Mouse (Mus musculus): ENCODE data around the gene Rad17. TPM values are rescaled to one million over a fixed set of nuclear protein-coding genes. Genes with fewer than 3 reads are reported as not detected.

Rad17 gene
- polyA plus RNA-seq, 1 experiment from 2014 or later, result 11.9 TPM

GRCm38 (mm10) chr13:100659864-100660456, 9.1 kb upstream of the Rad17 start:
- no peak for ATAC-seq (ENCODE audit: insufficient read depth)
- 32% methylated on average over 4 of the region's 4 CpGs for WGBS (ENCODE audit: insufficient replicate concordance)

GRCm38 (mm10) chr13:100658091-100658490, 7.2 kb upstream of the Rad17 start:
- peaks cover 9% of the 10 kb centered on the region for H3K4me1 ChIP-seq (replicated peaks)
- H3K4me2 ChIP-seq, result no peak overlapping the region
- H3K4me3 ChIP-seq (replicated peaks), result no peak overlapping the region
- H3K27ac ChIP-seq (replicated peaks), result no peak overlapping the region
- no peak for ATAC-seq (ENCODE audit: insufficient read depth)
- no peaks in the 10 kb centered on the region for H3K27me3 ChIP-seq
- H3K9me3 ChIP-seq (replicated peaks), result no peaks in the 10 kb centered on the region
- no peak overlapping the region for H3K9ac ChIP-seq
- peaks cover 32% of the 10 kb centered on the region for H3K36me3 ChIP-seq (replicated peaks)
- WGBS (ENCODE audit: insufficient replicate concordance), result 87% methylated on average over 5 of the region's 5 CpGs

More at GRCm38 (mm10) chr13:100659864-100660456, 9.1 kb upstream of the Rad17 start:
- no peak overlapping the region for H3K4me3 ChIP-seq (replicated peaks)
- H3K4me2 ChIP-seq, result no peak overlapping the region
- H3K27ac ChIP-seq (replicated peaks), result no peak overlapping the region
- H3K4me1 ChIP-seq (replicated peaks), result no peaks in the 10 kb centered on the region
- peaks cover 30% of the 10 kb centered on the region for H3K36me3 ChIP-seq (replicated peaks)
- no peaks in the 10 kb centered on the region for H3K27me3 ChIP-seq
- H3K9ac ChIP-seq, result no peak overlapping the region
- H3K9me3 ChIP-seq (replicated peaks), result no peaks in the 10 kb centered on the region

GRCm38 (mm10) chr13:100651439-100652186, 762 bp upstream of the Rad17 start, which contains the start of gene Taf9:
Taf9 (plus strand) TSS chr13:100651579.
- no peaks in the 10 kb centered on the region for H3K27me3 ChIP-seq
- H3K4me1 ChIP-seq (replicated peaks), result peaks cover 30% of the 10 kb centered on the region
- H3K4me3 ChIP-seq (replicated peaks), result peak within 1 kb of the TSS; percentile 72
- H3K9me3 ChIP-seq (replicated peaks), result no peaks in the 10 kb centered on the region
- under 1% methylated on average over 62 of the region's 63 CpGs for WGBS (ENCODE audit: insufficient replicate concordance)
- ATAC-seq (ENCODE audit: insufficient read depth), result peak; percentile 64
- peaks cover 38% of the 10 kb centered on the region for H3K36me3 ChIP-seq (replicated peaks)
- H3K9ac ChIP-seq, result peak within 1 kb of the TSS; percentile 88
- peak within 1 kb of the TSS; percentile 84 for H3K4me2 ChIP-seq
- H3K27ac ChIP-seq (replicated peaks), result peak within 1 kb of the TSS; percentile 88

- Histone ChIP-seq H3K27ac (replicated peaks) (no peak overlapping the region), H3K4me1 (replicated peaks) (peaks cover 22% of the 10 kb centered on the region), H3K4me3 (replicated peaks) (no peak overlapping the region), H3K36me3 (replicated peaks) (peaks cover 49% of the 10 kb centered on the region), H3K9ac (no peak overlapping the region), H3K27me3 (no peaks in the 10 kb centered on the region), H3K4me2 (no peak overlapping the region; the same call in 1 of the 2 replicates), H3K9me3 (replicated peaks) (no peaks in the 10 kb centered on the region)
- 77% methylated on average over 8 of the region's 8 CpGs for WGBS (ENCODE audit: insufficient replicate concordance)
- no peak for ATAC-seq (ENCODE audit: insufficient read depth)
Observed at GRCm38 (mm10) chr13:100648223-100648622, 2.6 kb downstream of the Rad17 start.

- WGBS (ENCODE audit: insufficient replicate concordance), result 72% methylated on average over 4 of the region's 4 CpGs
- ATAC-seq (ENCODE audit: insufficient read depth), result no peak
- Histone ChIP-seq H3K27me3 (no peaks in the 10 kb centered on the region), H3K4me2 (no peak overlapping the region), H3K27ac (replicated peaks) (no peak overlapping the region), H3K4me1 (replicated peaks) (no peaks in the 10 kb centered on the region), H3K9ac (no peak overlapping the region), H3K9me3 (replicated peaks) (no peaks in the 10 kb centered on the region), H3K4me3 (replicated peaks) (no peak overlapping the region), H3K36me3 (replicated peaks) (peaks cover 87% of the 10 kb centered on the region)
Observed at GRCm38 (mm10) chr13:100642471-100643209, 8.2 kb downstream of the Rad17 start.

GRCm38 (mm10) chr13:100634106-100634691, 16.7 kb downstream of the Rad17 start:
- H3K4me3 ChIP-seq (replicated peaks), result no peak overlapping the region
- H3K27ac ChIP-seq (replicated peaks), result no peak overlapping the region
- no peaks in the 10 kb centered on the region for H3K9me3 ChIP-seq (replicated peaks)
- 46% methylated on average over 3 of the region's 3 CpGs for WGBS (ENCODE audit: insufficient replicate concordance)
- no peak overlapping the region for H3K9ac ChIP-seq
- H3K27me3 ChIP-seq, result no peaks in the 10 kb centered on the region
- peaks cover 77% of the 10 kb centered on the region for H3K36me3 ChIP-seq (replicated peaks)
- H3K4me2 ChIP-seq, result no peak overlapping the region
- ATAC-seq (ENCODE audit: insufficient read depth), result no peak
- H3K4me1 ChIP-seq (replicated peaks), result no peaks in the 10 kb centered on the region

- no peak overlapping the region for H3K27ac ChIP-seq (replicated peaks)
- H3K4me2 ChIP-seq, result no peak overlapping the region
- H3K36me3 ChIP-seq (replicated peaks), result peaks cover 75% of the 10 kb centered on the region
- WGBS (ENCODE audit: insufficient replicate concordance), result 71% methylated on average over 4 of the region's 4 CpGs
- H3K9ac ChIP-seq, result no peak overlapping the region
- no peaks in the 10 kb centered on the region for H3K27me3 ChIP-seq
- H3K4me1 ChIP-seq (replicated peaks), result no peaks in the 10 kb centered on the region
- no peaks in the 10 kb centered on the region for H3K9me3 ChIP-seq (replicated peaks)
- no peak overlapping the region for H3K4me3 ChIP-seq (replicated peaks)
- ATAC-seq (ENCODE audit: insufficient read depth), result no peak
Observed at GRCm38 (mm10) chr13:100622241-100622640, 28.6 kb downstream of the Rad17 start.

GRCm38 (mm10) chr13:100617583-100617982, 33.3 kb downstream of the Rad17 start:
- Histone ChIP-seq H3K27me3 (peaks cover 8% of the 10 kb centered on the region), H3K9me3 (replicated peaks) (no peaks in the 10 kb centered on the region), H3K9ac (no peak overlapping the region), H3K36me3 (replicated peaks) (peaks cover 41% of the 10 kb centered on the region), H3K4me3 (replicated peaks) (no peak overlapping the region), H3K4me2 (no peak overlapping the region), H3K27ac (replicated peaks) (no peak overlapping the region), H3K4me1 (replicated peaks) (peaks cover 9% of the 10 kb centered on the region)
- 82% methylated on average over 13 of the region's 13 CpGs for WGBS (ENCODE audit: insufficient replicate concordance)
- no peak for ATAC-seq (ENCODE audit: insufficient read depth)

GRCm38 (mm10) chr13:100616181-100617087, 34.4 kb downstream of the Rad17 start, which contains the start of gene Marveld2:
Marveld2 (minus strand) TSS chr13:100616971.
- H3K4me3 ChIP-seq (replicated peaks), result peak within 1 kb of the TSS; percentile 70
- peak within 1 kb of the TSS; percentile 46; the same call in 1 of the 2 replicates for H3K27ac ChIP-seq (replicated peaks)
- WGBS (ENCODE audit: insufficient replicate concordance), result 2% methylated on average over 76 of the region's 77 CpGs

GRCm38 (mm10) chr13:100612903-100613302, 37.9 kb downstream of the Rad17 start:
- 45% methylated on average over 2 of the region's 2 CpGs for WGBS (ENCODE audit: insufficient replicate concordance)

More at GRCm38 (mm10) chr13:100616181-100617087, 34.4 kb downstream of the Rad17 start, which contains the start of gene Marveld2:
- Histone ChIP-seq H3K27me3 (peaks cover 8% of the 10 kb centered on the region), H3K4me1 (replicated peaks) (peaks cover 9% of the 10 kb centered on the region), H3K9me3 (replicated peaks) (no peaks in the 10 kb centered on the region), H3K4me2 (peak within 1 kb of the TSS; percentile 92), H3K9ac (peak within 1 kb of the TSS; percentile 58), H3K36me3 (replicated peaks) (peaks cover 39% of the 10 kb centered on the region)
- ATAC-seq (ENCODE audit: insufficient read depth), result peak; percentile 72

More at GRCm38 (mm10) chr13:100612903-100613302, 37.9 kb downstream of the Rad17 start:
- Histone ChIP-seq H3K4me3 (replicated peaks) (no peak overlapping the region), H3K27ac (replicated peaks) (no peak overlapping the region), H3K9ac (no peak overlapping the region), H3K4me2 (no peak overlapping the region), H3K36me3 (replicated peaks) (peaks cover 16% of the 10 kb centered on the region), H3K9me3 (replicated peaks) (no peaks in the 10 kb centered on the region), H3K27me3 (peaks cover 8% of the 10 kb centered on the region), H3K4me1 (replicated peaks) (peaks cover 9% of the 10 kb centered on the region)
- ATAC-seq (ENCODE audit: insufficient read depth), result no peak

Data from liver, embryonic 15.5 days (tissue).